Mouse (Mus musculus) ovary, adult 18-20 months (tissue): ENCODE results near the gene Defb19.

Source experiments
- DNase-seq: peaks from one replicate; pipeline ENCODE4 v3.0.0; 2022; ENCODE audit warnings: low spot score, mixed read lengths

Defb19 gene

DNA sequence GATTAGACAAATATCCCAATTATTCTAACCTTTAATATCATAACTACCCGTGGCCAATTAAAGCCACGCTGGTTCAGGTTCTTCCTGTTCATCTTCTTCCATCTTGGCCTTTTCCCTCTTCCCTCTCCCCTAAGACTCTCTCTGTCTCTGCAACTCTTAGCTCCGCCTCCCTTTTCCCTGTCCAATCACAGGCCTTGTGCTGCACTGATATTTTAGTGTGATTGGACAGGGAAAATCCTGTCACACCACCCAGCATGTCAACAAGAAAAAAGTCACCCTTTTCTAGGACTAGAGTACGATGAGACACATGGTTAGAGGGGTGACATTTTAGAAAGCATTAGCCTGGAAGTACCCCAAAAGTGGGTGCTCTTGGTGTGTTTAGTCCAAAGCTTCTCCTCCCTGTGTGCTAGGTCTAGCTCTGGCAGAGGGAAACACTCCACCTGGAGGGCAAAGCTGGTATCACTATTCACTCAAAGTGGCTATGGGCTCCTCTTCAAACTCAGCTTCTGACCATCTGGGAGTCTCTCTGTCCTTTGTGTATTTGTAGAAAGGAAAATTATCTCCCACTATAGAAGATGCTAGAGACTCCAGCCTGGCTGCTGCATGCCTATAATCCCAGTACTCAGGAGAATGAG lies 6.9 kb upstream of the Defb19 start:
- no peak for DNase-seq

DNA sequence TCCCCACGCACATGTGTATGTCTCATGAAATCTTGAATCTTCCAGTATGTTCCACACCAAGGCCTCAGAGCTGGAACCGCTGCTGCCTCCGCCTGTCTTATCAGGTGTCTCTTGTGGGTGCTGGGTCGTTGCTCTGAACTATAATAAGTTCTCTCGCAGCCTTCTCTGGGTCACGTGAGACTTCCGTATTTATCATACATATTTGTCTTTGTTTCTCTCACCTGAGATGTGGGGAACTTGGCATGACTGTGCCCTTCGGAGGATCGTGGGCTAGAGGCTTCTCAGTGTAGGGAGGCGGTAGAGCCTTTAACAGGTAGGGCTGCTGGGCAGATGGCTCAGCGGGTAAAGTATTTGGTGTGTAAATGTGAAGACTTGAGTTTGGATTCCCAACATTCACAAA lies 500 bp upstream of the Defb19 start:
- DNase-seq = peak; percentile 24

DNA sequence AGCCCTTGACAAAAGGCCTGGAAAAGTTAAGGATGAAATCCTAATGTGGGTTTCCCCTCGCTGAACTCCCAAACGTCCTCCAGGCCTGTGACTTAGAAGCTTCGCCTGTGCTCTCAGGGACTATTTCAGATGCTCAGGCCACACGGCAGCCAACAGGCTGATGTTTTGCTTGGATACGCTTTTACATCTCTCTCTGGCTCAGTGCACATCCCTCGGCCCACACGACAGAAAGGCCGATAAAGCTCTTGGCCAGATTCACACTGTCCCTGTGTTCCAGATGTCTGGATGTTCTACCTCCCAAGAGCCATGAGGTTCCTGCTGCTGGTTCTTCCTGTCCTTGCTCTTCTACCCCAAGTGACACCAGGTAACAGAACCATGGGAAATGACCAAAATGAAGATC lies 6.6 kb downstream of the Defb19 start:
- no peak for DNase-seq

DNA sequence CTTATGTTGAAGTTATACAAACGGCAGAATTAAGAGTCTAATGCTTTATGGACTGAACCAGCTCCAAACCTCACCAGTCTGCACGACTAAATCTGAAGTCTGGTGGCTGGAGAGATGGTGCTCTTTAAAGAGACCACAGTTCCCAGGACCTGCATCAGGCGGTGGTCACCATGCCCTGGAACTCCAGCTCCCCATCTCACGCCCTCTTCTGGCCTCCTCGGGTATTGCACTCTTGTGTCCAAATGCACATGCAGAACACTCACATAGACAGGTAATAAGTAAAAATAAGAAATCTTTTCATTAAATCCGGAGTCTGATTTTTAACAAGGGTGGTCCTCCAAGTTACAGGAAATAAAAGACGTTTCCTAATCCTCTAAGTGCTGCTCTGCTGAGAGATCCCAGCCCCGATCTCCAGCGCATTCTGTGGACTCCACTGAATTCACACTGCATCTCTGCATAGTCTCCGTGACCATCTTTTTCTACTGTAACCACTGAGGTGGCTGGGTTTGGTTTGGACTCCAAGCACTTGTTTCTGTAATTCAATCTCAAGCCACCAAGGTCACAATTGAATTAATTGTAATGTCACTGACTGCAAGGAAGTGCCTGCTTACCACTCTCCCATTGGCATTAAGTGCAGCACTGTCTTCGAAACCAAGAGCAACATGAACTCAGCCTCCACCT lies 7.9 kb downstream of the Defb19 start, which contains the start of gene Defb21:
Gene Defb21 (plus strand): TSS at position 631 of the 681 bp plus-strand sequence.
- no peak for DNase-seq

DNA sequence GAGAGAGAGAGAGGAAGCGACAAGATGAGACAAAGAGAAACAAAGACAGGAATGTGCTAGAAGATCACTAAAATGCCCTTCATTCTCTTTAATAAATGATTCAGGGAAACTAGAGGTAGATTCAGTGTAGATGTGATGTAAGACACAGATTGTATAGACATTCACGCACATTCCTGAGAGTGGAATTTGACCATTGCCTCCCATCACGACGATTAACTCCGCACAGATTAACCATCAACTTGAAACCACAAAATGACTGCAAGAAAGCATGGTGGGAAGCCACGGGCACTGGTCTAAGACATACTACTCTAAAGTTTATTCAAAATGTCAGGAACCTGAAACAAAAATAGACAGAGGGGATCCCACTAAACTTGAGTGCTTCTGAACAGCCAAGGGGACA lies 9.8 kb downstream of the Defb19 start:
- no peak for DNase-seq

DNA sequence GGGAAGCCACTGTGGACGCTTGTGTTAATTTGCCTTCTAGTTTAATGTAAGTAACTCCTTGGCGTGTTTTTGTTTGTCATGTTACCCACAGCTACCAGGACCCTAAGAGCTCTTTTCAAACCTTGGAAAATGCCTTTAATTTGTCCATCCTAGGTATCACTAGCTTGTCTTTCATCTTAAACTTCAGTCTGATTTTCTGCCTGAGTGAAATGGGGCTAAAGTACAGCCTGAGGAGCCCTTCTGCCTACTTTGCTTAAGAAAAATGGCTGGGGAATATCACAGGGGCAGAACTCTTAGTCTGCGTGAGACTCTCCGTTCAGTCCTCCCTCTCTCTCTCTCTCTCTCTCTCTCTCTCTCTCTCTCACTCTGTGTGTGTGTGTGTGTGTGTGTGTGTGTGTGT lies 10.2 kb downstream of the Defb19 start:
- no peak for DNase-seq

DNA sequence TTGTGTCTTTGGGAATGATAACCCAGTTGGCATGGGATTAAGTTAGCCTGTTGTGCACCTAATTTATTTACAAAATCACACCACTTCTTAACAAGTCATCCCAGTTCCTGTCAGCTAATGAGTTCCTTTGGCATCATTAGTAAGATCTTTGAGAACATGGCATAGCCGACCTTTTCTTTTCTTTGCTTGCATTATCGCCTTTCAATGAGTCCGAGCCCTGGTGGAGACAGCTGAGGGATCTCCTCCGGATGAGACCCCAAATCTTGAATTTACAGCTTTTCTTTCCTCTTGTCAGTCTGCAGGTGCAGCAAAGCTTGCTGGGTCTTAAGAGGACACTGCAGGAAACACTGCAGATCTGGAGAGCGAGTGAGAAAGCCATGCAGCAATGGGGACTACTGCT lies 11.1 kb downstream of the Defb19 start, which contains the start of gene Gm17416:
Gene Gm17416 (plus strand): TSS at position 301 of the 400 bp plus-strand sequence.
- no peak for DNase-seq

DNA sequence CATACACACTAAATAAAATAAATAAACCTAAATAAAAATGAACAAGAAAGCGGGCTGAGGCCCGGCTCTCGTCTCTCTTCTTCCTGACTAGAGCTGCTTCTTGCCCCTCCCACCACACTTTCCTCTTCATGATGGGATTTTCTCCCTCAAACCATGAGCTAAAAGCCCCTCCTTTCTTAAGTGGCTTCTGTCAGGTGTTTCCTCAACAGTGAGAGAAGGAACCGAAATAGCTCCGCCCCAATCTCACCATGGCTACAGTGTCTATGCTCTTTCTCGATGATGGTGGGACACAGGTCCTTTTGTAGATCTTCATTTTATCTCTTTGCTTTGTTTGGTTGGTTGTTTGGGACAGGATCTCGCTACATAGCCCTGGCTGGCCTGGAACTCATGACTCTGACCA lies 23.5 kb downstream of the Defb19 start:
- no peak for DNase-seq

DNA sequence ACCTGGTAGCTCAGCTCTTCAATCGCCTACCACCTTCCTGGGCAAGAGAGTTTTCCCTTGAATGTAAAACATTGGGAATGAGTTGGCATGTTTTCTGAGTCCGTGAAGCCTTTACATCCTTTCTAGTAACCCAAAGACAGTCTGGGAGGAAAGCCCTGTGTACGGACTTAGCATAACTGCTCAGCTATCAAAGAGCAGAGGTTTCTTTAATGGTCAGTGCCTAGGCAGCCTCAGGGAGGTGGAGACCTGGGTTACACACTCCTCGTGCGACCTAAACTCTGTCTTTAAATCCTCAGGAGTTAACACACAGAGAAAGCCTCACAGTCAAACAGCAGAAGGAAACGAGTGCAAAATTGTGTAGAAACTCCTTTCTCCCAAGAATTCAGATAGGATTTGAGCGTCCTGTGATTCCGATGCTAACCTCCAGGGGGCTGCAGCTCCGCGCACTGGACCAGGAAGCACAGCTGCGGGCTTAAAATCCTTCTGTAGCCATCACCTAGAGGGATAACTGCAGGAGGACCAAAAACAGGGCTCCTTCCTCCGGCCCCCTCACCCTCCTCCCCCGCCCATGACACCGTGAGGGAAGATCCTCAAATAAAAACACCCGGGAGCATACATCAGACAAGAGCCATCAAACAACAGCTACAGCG lies 26.2 kb downstream of the Defb19 start:
- DNase-seq = peak; percentile 14

DNA sequence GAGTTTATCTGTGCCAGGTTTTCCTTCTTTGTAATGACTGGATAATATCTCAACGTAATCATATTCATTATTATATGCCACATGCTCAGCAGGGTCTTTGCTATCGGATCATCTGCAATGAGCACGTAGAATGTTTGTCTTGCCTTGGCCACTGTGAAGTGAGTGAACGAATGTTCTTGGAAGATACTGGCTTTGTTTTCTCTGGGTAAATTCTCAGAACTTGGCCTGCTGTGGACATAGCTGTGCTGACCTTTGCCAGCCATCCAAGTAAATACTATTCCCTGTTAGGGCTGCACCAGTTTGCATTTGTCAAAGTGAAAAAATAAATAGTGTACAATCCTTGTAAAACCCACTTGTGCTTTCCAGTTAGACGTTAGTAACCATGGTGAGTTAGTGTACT lies 32.0 kb downstream of the Defb19 start:
- DNase-seq = no peak

DNA sequence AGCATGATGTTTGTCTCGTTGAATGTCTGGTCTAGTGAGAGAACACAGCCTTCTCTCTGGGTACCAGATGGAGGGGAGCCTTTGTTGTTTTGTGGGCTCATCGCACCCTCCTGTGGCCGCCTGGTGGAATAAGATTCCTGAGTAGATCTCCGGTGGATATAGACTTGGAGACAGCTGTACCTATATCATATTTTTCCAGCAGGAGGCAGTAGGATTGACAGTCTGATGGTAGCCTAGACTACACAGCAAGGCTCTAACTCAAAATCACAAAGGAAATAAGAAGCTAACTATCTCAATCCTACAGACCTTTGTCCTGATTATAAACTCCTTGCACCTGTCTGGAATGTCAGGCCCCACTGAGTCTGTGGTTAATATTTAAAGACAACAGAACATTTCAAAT lies 35.4 kb downstream of the Defb19 start:
- DNase-seq = peak; percentile 51

DNA sequence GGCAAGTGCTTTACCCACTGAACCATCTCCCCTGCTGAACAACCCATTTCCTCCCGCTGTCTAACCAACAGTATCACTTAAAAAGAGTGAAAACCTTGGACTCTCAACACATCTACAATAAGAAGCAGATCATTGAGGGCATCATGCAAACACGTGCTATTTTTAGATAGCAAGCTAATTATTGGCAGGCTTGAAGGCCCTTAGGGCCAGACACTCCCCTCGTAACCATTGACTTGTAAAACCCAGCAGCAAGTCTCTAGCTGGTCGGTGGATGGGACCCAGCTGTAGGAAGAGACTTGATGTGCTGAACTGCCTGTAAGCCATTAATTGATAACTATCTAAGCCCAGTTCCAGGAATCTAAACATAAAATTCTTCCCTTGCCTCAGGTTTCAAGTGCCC lies 36.6 kb downstream of the Defb19 start:
- no peak for DNase-seq

DNA sequence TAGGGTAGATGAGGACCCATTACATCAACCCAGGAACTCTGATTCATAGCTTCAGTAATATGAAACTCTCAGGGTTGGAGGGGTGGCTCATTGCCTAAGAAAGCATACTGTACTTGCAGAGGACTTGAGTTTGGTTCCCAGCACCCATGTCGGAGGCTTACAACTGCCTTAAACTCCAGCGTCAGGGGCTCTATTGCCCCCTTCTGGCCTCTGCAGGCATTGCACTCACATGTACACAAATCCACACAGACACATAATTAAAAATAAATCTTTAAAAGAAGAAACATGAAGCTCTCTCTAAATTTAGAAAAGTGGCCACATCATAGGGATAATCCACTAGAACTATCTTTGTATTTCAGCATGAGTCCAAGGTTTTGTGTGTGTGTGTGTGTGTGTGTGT lies 37.2 kb downstream of the Defb19 start:
- DNase-seq = no peak

DNA sequence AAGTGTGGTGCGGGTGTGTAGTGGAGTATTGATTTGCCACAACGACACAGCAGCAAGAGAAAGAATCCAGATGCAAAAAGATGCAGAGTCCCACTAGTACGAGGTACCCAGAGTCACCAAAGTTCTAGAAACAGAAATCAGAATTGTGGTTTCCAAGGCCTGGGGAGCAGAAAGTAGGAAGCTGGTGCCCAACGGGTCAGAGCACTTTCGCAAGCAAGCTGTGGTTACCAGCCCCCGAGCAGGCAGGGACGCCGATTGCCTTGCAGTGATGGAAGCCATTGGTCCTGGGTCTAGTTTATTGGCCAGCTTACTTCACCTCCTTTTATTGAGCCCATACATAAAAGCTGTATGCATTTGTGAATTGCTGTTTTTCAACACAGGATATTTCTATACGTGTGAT lies 38.1 kb downstream of the Defb19 start:
- DNase-seq = no peak

DNA sequence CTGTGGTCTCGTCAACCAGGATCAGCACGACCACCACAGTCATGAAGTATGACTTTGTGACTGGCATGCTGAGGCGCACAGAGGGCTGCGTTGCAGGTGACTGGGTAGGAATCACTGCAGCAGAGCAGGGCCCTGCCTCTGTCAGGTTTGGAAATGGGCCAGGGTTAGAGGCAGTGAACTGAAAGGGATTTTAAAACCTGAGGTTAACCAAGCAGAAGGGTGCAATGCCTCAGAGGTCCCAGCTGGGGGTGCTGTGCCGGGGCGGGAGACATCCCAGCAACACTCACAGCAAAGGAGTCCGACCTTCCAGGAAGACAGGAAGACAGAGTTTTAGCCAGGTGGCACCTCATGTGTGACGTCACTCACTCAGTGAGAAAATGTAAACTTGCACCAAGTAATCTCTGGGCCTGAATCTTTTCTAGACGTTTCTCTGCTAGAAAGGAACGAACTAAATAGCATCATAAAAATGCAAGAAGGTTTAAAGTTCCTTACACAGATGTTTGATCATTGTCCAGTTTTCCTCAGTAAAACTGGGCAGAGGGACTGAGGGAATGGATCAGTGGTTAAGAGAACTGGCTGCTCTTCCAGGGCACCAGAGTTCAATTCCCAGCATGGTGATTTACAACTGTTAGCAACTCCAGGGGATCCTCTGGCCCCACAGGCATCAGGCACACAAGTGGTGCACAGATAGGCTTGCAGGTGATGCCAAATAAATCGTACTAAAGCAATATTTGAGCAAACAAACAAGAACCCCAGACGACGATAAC lies 40.0 kb downstream of the Defb19 start, which contains the start of gene Defb29:
Gene Defb29 (minus strand): TSS at position 155 of the 767 bp plus-strand sequence.
- DNase-seq = no peak
